Mouse (Mus musculus): ENCODE data around the gene Uba3. TPM values are rescaled to one million over a fixed set of nuclear protein-coding genes. Genes with fewer than 3 reads are reported as not detected.

Uba3 gene
- 10 to 100 TPM; 43.0 TPM for polyA plus RNA-seq (2017; shearing (Covaris generic))

- peak; percentile 81 for ATAC-seq
Measured at GRCm38 (mm10) chr6:97205439-97205885, at the start of gene Uba3. TSS of gene Uba3 (minus strand) at chr6:97205647.

GRCm38 (mm10) chr6:97252711-97253221 lies 47.3 kb upstream of the Uba3 start, which contains the start of gene Lmod3:
TSS of gene Lmod3 (minus strand) at chr6:97252759.
- no peak for ATAC-seq

GRCm38 (mm10) chr6:97252086-97252485 lies 46.6 kb upstream of the Uba3 start:
- ATAC-seq, result no peak

GRCm38 (mm10) chr6:97250966-97251365 lies 45.5 kb upstream of the Uba3 start:
- peak; percentile 89 for ATAC-seq

- ATAC-seq, result no peak
Measured at GRCm38 (mm10) chr6:97245200-97245599, 39.8 kb upstream of the Uba3 start.

- no peak for ATAC-seq
Measured at GRCm38 (mm10) chr6:97242522-97242921, 37.1 kb upstream of the Uba3 start.

- no peak for ATAC-seq
Measured at GRCm38 (mm10) chr6:97240092-97240491, 34.6 kb upstream of the Uba3 start.

- ATAC-seq, result no peak
Measured at GRCm38 (mm10) chr6:97239360-97239759, 33.9 kb upstream of the Uba3 start.

- no peak for ATAC-seq
Measured at GRCm38 (mm10) chr6:97236088-97236487, 30.6 kb upstream of the Uba3 start.

GRCm38 (mm10) chr6:97234911-97235668 lies 29.6 kb upstream of the Uba3 start:
- ATAC-seq, result peak; percentile 65

- no peak for ATAC-seq
Measured at GRCm38 (mm10) chr6:97227067-97227847, 21.8 kb upstream of the Uba3 start.

GRCm38 (mm10) chr6:97226083-97226491 lies 20.6 kb upstream of the Uba3 start:
- no peak for ATAC-seq

GRCm38 (mm10) chr6:97224505-97224904 lies 19.1 kb upstream of the Uba3 start:
- no peak for ATAC-seq

GRCm38 (mm10) chr6:97223566-97223965 lies 18.1 kb upstream of the Uba3 start:
- ATAC-seq, result no peak

- ATAC-seq, result peak; percentile 33
Measured at GRCm38 (mm10) chr6:97222931-97223467, 17.6 kb upstream of the Uba3 start.

- peak; percentile 34 for ATAC-seq
Measured at GRCm38 (mm10) chr6:97222321-97222720, 16.9 kb upstream of the Uba3 start.

- ATAC-seq, result peak; percentile 46
Measured at GRCm38 (mm10) chr6:97221205-97222025, 16.0 kb upstream of the Uba3 start.

- ATAC-seq, result no peak
Measured at GRCm38 (mm10) chr6:97220672-97221071, 15.2 kb upstream of the Uba3 start.

- ATAC-seq, result no peak
Measured at GRCm38 (mm10) chr6:97216154-97216821, 10.8 kb upstream of the Uba3 start.

GRCm38 (mm10) chr6:97211981-97212380 lies 6.5 kb upstream of the Uba3 start:
- no peak for ATAC-seq

- ATAC-seq, result peak; percentile 42
Measured at GRCm38 (mm10) chr6:97210962-97211601, 5.6 kb upstream of the Uba3 start.

All from CD4-positive, CD25-positive, alpha-beta regulatory T cell, adult 4 months (primary cell).